Mouse (Mus musculus): ENCODE results near the gene Olfr1132.
"Not testable (repeated sequence)": the region's sequence is repeated elsewhere in the genome, so short reads cannot be mapped to it uniquely, and the experiment has no call there.

Olfr1132 gene

DNA sequence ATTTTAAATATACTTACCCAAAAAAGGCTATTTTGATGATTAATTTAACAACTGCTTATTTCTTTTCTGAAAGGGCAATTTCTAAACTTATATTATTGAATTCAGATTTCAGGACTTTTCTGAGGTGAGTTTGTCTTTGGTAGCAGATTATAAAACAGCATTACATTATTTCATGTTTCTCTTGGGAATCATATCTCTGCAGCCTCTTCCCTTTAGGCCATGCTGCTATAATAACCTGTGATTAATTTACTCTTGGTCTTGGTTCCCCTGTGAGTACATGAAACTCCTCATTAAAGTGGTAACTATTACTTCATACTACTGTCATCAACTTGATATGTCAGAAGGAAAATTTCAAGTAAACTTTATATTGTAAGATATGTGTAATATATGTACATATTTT is at the start of gene Olfr1132:
Olfr1132 (minus strand) TSS at position 101 of the 400 bp plus-strand sequence.
- DNase-seq = no peak

DNA sequence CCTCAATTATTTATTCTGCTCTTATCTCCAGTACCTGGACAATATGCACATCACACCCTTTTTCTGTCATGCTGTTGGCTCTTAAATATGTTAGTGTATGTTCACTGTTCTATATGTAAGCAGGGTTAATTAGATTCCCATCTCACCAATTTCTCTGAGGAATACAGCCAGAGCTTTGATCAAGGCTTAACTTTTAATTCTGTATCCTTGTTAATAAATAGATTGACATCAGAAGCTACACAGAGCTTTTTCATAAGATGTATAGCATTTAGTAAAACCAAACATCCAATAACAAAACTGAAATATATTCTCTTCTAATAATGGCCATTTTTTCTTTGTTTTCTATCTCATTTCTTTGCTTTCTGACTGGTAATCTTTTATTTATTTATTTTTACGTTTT is 36.2 kb upstream of the Olfr1132 start, which contains the start of gene Olfr1135:
Olfr1135 (minus strand) TSS at position 101 of the 400 bp plus-strand sequence.
- DNase-seq = no peak

DNA sequence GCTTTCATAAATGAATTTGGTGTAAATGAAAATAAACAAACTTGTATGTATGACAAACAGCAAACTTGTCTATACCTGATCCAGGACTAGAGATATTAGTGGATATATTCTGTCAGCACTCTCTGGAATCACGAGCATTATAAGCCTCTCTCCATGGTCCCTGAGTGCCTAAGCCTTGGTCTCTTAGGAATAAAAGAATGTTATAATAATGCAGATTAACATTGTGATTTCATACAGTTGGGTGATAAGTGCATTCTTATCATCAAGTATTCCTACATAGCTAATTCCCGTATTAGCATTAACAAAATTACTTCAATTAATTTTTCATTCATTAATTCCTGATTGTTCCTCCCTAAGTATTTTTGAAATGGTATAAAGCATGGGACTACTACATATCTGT is 21.0 kb upstream of the Olfr1132 start, which contains the start of gene Olfr1134:
Olfr1134 (minus strand) TSS at position 101 of the 400 bp plus-strand sequence.
- DNase-seq = no peak

DNA sequence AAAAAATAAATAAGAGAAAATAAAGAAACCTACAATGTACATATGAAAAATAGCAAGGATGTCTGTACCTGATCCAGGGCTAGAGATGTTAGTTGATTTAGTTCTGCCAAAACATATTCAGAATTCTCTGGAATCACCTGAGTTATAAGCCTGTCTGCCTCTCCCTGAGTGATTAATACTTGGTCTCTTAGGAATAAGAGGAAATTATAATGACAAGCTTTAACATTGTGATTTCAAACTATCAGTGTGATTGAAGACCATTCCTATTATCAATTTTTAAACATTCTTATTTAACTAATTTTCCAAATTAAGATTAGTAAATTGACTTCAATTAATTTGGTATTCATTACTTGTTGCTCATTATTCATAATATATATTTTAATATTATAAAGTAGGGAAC is 9.9 kb upstream of the Olfr1132 start, which contains the start of gene Olfr1133:
Olfr1133 (minus strand) TSS at position 101 of the 400 bp plus-strand sequence.
- DNase-seq = no peak

DNA sequence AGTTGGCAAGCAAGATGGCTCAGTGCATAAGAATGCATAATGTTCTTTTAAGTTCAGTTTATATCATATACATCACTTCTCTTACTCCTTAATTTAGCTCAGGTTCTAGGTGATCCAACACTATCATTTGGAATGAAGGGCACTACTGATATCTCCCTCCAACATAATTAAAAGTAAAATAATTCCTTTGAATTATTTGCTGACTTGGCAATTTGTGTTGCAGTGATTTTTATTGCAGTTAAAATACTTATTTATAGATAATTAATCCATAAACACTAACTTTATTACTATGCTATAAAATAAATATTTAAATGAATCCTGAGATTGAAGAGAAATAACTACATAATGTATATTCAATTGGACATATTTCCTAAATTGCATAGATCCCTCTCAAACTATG is 5.1 kb upstream of the Olfr1132 start:
- DNase-seq = no peak

DNA sequence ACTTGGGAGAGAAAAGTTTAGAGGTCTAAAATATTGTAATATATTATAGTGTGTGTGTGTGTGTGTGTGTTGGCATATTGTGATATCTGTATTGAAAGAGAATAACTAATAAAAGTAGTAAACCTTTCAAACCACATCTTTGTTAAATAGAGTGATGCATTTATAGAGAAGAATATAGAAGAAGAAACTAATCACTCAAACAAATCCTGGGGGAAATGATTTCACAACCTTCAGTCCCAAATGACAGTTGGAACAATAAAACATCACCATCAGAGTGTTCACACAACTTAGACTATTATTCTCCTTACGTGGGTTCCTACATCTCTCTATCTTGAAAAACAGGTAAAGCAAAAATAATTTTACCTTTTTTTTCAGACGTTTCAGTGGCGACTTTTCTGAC is 10.5 kb downstream of the Olfr1132 start, which contains the start of gene Olfr1131:
Olfr1131 (plus strand) TSS at position 301 of the 400 bp plus-strand sequence.
- no peak for DNase-seq

DNA sequence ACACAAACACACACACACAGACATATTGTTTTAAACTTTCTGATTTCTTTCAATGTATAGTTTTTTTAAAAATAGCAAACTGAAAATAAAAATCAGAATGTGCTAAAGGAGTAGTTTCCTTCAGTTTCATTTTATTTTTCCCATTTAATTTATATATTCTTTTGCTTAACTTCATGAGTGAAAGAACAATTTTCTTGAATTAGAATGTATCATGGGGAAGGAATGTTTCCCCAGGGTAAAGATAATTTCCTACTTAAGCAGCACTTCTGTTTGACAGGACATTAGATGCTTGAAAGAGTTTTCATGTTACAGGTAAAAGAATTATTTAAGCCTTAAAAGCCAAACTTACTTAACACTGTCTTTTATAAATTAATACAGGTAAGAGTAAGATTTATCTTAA is 31.4 kb downstream of the Olfr1132 start, which contains the start of gene Olfr1130:
Olfr1130 (plus strand) TSS at position 301 of the 400 bp plus-strand sequence.
- not testable (repeated sequence) for DNase-seq

Data from cerebellum, adult 11 months (tissue).